Mouse (Mus musculus): ENCODE data around the gene Olfr914. TPM values are rescaled to one million over a fixed set of nuclear protein-coding genes. Genes with fewer than 3 reads are reported as not detected.

Olfr914 gene
- total RNA-seq (2023): not detected

GRCm38 (mm10) chr9:38604802-38605201 is at the start of gene Olfr914:
Olfr914 (plus strand) TSS chr9:38605102.

DNA sequence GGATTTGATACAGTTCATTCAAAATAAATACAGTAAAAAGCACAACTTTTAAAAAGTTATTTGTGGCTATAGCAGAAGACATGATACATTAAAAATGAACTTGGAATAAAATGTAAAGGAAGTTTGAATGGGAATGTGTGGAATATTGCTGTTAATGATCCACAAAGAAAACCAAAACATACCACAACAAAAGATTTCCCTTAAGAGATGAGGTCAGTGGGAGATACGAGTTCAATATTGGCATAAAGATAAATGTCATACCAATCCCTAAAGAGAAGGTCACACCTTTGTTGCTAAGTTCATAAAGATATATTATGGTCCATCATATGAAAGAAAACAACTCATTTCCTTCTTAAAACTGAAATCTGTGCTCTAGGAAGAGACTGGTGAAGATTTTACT is 25.0 kb upstream of the Olfr914 start, which contains the start of gene Olfr912:
Gene Olfr912 (plus strand): TSS at position 301 of the 400 bp plus-strand sequence.

GRCm38 (mm10) chr9:38592459-38592858 is 12.4 kb upstream of the Olfr914 start, which contains the start of gene Olfr913:
Olfr913 (plus strand) TSS chr9:38592759.

DNA sequence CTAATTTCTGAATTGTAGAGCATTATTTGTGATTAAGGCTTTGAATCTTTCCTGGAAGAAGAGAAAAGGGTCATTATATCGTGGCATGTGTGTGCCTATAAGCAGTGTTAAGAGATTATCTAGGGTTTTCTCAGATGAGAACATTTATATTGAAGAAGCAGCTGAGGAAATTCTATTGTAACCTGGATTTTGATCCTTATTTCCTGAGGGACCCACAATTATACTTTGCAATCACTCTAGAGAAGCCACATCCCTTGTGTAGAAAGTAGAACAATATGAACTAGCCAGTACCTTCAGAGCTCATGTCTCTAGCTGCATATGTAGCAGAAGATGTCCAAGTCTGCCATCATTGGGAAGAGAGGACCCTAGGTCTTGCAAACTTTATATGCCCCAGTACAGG is 54.9 kb downstream of the Olfr914 start, which contains the start of gene Olfr916:
Gene Olfr916 (minus strand): TSS at position 101 of the 400 bp plus-strand sequence.

Other genes starting within 250 kb of the Olfr914 start
- gene Olfr250, start 238.2 kb upstream of the Olfr914 start, total RNA-seq (2023): not detected
- gene Olfr251, start 228.0 kb upstream of the Olfr914 start, total RNA-seq (2023): not detected
- not detected for gene Olfr147, start 203.4 kb upstream of the Olfr914 start, total RNA-seq (2023)
- gene Olfr901, start 175.6 kb upstream of the Olfr914 start, total RNA-seq (2023): not detected
- not detected for gene Olfr902, start 157.4 kb upstream of the Olfr914 start, total RNA-seq (2023)
- not detected for gene Olfr904, start 142.0 kb upstream of the Olfr914 start, total RNA-seq (2023)
- gene Olfr905, start 134.0 kb upstream of the Olfr914 start, total RNA-seq (2023): 0.12 TPM
- not detected for gene Olfr906, start 118.0 kb upstream of the Olfr914 start, total RNA-seq (2023)
- not detected for gene Olfr907, start 109.3 kb upstream of the Olfr914 start, total RNA-seq (2023)
- not detected for gene Olfr911-ps1, start 83.5 kb upstream of the Olfr914 start, total RNA-seq (2023)
- not detected for gene Olfr910, start 67.3 kb upstream of the Olfr914 start, total RNA-seq (2023)
- not detected for gene Olfr912, start 24.9 kb upstream of the Olfr914 start, total RNA-seq (2023)
- not detected for gene Olfr913, start 12.3 kb upstream of the Olfr914 start, total RNA-seq (2023)
- not detected for gene Olfr916, start 54.8 kb downstream of the Olfr914 start, total RNA-seq (2023)
- gene Olfr917, start 60.7 kb downstream of the Olfr914 start, total RNA-seq (2023): not detected
- gene Olfr918, start 69.5 kb downstream of the Olfr914 start, total RNA-seq (2023): not detected
- not detected for gene Olfr919, start 98.6 kb downstream of the Olfr914 start, total RNA-seq (2023)
- gene Vwa5a, start 113.2 kb downstream of the Olfr914 start, total RNA-seq (2023): 6.0 TPM
- 0.09 TPM for gene Olfr920, start 147.2 kb downstream of the Olfr914 start, total RNA-seq (2023)
- gene Olfr921, start 168.0 kb downstream of the Olfr914 start, total RNA-seq (2023): not detected
- gene Olfr922, start 209.5 kb downstream of the Olfr914 start, total RNA-seq (2023): not detected
- gene Olfr923, start 221.4 kb downstream of the Olfr914 start, total RNA-seq (2023): not detected
- gene Olfr924, start 239.3 kb downstream of the Olfr914 start, total RNA-seq (2023): not detected
- gene Olfr26, start 250.0 kb downstream of the Olfr914 start, total RNA-seq (2023): not detected

Data from CD8-positive naive resting alpha-beta T cell, adult 57 days (primary cell).